Mouse (Mus musculus) spleen, postnatal 10 days (tissue): Measurements from ENCODE around the gene AA986860.
A peak's percentile ranks its signal among the peaks of the same experiment; 100 is the strongest.

Experiments
- DNase-seq, 2 experiments: peaks; one replicate each; pipeline ENCODE4 v3.0.0; 2021 to 2022; ENCODE audit warnings: low spot score in 2 of 2

AA986860 gene

GRCm38 (mm10) chr1:130775691-130776331, 44.0 kb downstream of the AA986860 start:
- DNase-seq: no peak

GRCm38 (mm10) chr1:130776645-130777044, 44.9 kb downstream of the AA986860 start:
- DNase-seq: no peak

GRCm38 (mm10) chr1:130779867-130780266, 48.1 kb downstream of the AA986860 start:
- DNase-seq: no peak

- peak in 1 of 2 experiments; percentile 54 for DNase-seq
These were observed 52.3 kb downstream of the AA986860 start for GRCm38 (mm10) chr1:130784054-130784453.

GRCm38 (mm10) chr1:130787001-130787400, 55.2 kb downstream of the AA986860 start:
- peak in 1 of 2 experiments; percentile 20 for DNase-seq

GRCm38 (mm10) chr1:130789512-130790451, 58.0 kb downstream of the AA986860 start:
- DNase-seq: no peak
